Mouse (Mus musculus) c-Kit-positive CD71-positive TER-119-positive erythroid progenitor cells, embryonic 14.5 days (primary cell): ENCODE data around the gene Pde9a.
A peak's percentile ranks its signal among the peaks of the same experiment; 100 is the strongest.

Experiments used
- DNase-seq: peaks from one replicate; pipeline ENCODE4 v3.0.0-alpha.2; 2013; ENCODE audit warnings: low spot score

The Pde9a gene

GRCm38 (mm10) chr17:31466854-31467253 is 80.8 kb downstream of the Pde9a start:
- peak; percentile 14 for DNase-seq

- no peak for DNase-seq
These were observed 82.5 kb downstream of the Pde9a start for GRCm38 (mm10) chr17:31468496-31468895.

GRCm38 (mm10) chr17:31470766-31471418 is 84.9 kb downstream of the Pde9a start:
- DNase-seq: no peak

- DNase-seq: no peak
These were observed 88.4 kb downstream of the Pde9a start for GRCm38 (mm10) chr17:31474388-31474787.

GRCm38 (mm10) chr17:31478606-31479005 is 92.6 kb downstream of the Pde9a start:
- no peak for DNase-seq

DNA sequence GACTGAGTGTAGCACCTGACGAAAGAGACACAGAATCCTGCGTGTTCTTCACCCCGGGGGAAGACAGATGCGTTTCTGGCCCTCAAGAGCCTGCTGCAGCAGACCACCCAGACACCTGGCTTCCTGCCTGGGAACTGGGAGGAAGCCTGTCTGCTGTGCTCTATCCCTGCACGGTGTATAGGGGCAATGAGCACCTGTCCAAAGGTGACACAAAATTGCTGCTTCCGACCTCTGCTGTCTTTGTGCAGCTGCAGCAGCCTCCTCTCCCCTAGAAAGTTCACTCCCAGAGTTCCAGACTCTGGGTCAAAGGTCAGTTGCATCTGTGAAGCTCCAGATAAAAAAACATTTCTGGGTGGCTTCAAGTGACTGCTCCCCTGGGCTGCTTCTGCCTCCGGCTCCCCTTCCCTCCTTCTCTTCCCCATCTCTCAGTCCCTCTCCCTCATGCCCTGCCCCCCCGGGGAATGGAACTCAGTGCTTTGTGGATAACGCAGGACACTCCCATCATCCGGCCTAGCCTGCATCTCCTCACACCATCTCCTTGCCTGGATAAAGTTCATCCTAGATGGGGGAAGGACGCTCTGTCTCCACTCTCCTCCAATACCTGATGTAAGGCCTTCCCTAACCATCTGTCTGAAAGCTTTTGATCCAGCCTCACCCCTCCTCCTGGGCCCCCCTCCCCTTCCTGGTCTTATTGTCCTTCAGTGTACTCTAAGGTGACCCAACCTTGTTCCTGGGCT is 93.3 kb downstream of the Pde9a start:
- no peak for DNase-seq

DNA sequence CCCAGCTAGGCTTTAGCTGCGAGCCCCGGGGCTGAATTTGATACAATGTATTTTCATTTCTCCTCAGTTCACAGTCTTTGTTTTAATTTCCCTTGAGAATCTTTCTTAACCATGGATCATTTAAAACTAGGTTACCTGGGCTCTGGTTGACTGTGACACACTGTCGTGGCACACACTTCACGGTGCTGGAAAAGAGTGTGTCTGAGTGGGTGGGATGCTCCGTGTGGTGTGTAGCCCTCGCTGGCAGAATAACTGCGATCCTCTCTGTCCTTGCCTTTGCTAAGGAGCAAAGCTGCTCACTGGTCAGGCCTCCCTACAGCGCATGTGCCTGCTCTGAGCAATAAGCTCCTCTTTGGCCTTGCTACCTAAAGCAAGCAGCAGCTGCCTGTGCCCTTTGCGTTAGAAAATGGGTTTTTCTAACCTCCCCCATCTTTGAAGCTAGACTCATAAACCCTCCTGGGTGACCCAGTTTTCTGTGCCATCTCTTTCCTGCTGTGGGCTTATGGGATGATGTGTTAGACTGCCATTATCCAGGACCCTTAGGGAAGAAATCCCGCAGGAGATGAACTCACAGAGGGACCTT is 100.7 kb downstream of the Pde9a start:
- no peak for DNase-seq

- DNase-seq: no peak
These were observed 101.5 kb downstream of the Pde9a start for GRCm38 (mm10) chr17:31487433-31488060.

DNA sequence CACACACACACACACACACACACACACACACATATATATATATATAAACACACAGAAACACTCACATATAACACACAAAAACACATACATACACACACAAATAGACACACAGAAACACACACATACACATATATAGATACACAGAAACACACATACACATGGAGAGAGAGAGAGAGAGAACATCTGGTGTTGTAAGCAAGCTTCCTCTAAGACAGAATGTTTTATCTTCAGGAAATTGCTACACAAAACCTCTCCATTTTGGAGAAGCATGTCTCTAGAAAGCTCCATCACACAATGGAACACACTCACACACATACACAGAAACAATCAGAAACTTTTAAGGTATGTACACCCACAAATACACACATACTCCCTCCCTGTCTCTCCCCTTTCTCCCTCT is 105.3 kb downstream of the Pde9a start:
- DNase-seq: no peak

- DNase-seq: peak; percentile 62
These were observed 106.4 kb downstream of the Pde9a start for GRCm38 (mm10) chr17:31492416-31492815.

- no peak for DNase-seq
These were observed 109.0 kb downstream of the Pde9a start for GRCm38 (mm10) chr17:31494989-31495388.

- DNase-seq: no peak
These were observed 111.7 kb downstream of the Pde9a start for GRCm38 (mm10) chr17:31497726-31498125.

DNA sequence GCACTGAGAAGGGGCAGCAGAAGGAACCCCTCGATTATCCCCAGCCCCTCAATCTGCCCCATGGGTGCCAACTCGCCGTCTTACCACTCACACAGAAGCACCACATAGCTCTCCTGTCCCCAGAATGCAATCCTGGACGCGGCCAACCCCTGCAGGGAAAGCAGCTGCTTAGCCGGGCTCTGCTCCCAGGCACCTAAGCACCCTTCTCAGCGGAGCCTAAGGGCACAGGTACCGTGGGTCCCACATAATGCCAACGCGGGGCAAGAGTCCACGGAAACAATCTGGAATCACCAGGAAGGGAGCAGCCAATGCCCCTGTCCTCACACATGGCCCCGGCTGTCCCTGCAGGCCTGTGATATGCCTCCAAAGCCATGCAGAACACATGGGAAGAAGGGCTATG is 113.7 kb downstream of the Pde9a start:
- DNase-seq: no peak

DNA sequence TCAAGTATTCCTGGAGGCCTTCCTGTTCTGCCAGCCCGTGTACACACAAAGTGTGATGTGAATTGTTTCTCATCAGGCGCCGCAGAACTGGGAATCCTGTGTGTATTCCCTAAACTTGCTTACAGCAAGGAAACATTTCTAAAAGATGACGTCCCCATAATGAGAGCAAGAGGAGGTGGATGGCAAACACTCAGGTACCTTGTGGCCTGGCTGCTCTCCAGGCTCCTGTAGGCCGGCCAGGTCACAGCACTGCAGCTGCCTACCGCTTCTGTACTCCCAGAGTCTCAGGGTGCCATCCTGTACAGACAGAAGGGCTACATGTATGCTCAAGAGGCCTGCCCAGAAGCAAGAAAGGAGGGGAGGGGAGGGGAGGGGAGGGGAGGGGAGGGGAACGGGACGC is 114.4 kb downstream of the Pde9a start:
- no peak for DNase-seq

DNA sequence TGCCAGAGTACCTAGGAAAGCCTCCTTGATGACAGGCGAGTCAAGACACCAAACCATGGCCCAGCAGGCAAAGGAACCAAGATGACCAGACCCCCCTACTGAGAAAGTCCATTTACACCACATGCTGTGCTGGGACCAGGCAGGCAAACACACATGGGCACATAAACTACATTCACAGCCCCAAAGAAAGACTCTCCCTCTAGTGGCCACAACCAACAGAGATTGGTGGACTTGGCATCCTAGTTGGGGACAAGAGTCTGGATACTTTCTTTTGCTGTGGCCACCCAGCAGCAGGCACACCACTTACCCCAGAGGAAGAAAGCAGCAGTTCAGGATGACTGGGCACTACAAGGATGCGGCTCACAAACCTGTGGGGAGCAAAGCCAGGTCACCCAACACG is 114.9 kb downstream of the Pde9a start:
- no peak for DNase-seq

GRCm38 (mm10) chr17:31502261-31502927 is 116.4 kb downstream of the Pde9a start:
- peak; percentile 67 for DNase-seq

DNA sequence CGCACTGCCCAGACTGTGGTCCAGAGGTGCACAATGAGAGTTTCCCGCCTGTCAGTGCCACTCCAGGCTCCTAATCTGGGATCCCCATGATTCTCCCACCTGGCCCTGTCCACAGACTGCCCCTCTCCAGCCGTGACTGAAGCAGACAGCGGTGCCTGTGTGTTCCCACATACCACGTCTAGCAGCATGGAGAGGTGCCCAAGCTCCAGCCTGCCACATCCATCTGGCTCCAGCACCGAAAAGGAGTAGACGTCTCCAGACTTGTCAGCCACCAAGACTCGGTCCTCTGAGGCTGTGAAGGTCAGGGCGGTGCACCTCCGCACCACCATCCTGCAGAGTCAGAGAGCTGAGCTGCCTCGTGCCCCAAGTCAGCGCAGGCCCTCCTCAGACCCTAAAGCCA is 117.3 kb downstream of the Pde9a start:
- DNase-seq: no peak

- no peak for DNase-seq
These were observed 117.9 kb downstream of the Pde9a start for GRCm38 (mm10) chr17:31503936-31504335.

- no peak for DNase-seq
These were observed 119.0 kb downstream of the Pde9a start for GRCm38 (mm10) chr17:31505013-31505412.

- DNase-seq: no peak
These were observed 120.3 kb downstream of the Pde9a start for GRCm38 (mm10) chr17:31506282-31506681.

DNA sequence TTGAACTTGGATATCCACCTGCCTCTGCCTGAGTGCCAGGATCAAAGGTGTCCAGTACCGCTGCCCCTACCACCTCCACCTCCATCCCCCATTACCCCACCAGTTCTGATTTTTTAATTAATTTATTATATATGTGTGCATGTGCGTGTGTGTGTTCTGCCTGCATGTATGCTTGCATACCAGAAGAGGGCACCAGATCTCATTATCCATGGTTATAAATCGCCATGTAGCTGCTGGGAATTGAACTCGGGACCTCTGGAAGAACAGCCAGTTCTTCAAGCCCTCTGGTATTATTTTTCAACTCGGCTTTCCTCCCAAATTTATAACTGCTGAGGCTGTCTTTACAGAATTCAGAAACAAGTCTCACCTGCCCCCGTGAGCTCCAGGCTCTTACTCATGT is 124.9 kb downstream of the Pde9a start:
- peak; percentile 22 for DNase-seq

GRCm38 (mm10) chr17:31511792-31512495 is 125.9 kb downstream of the Pde9a start:
- DNase-seq: peak; percentile 85
